Mouse (Mus musculus) kidney, adult 2 months (tissue): Measurements from ENCODE around the gene Prr19.

Source experiments
- CTCF ChIP-seq: fragments of 200-500 bp; conservative IDR thresholded peaks from 2 replicates; pipeline ENCODE4 v1.5.1; 2011; ENCODE audit warnings: low read depth, mild to moderate bottlenecking, control low read depth, low read length, moderate library complexity, mixed read lengths; ENCODE audit not compliant: insufficient read depth, insufficient read length
- POLR2A ChIP-seq: fragments of 200-500 bp; IDR thresholded peaks from one replicate; pipeline ENCODE4 v1.6.1; 2011; ENCODE audit warnings: low read depth, low read length, control low read depth

GRCm38 (mm10) chr7:25303003-25303684 is 1.9 kb downstream of the Prr19 start:
- TF ChIP-seq CTCF (no peak), POLR2A (no peak)
